ENCODE assay signal across 8 mouse cellular contexts in the genomic region with DNA sequence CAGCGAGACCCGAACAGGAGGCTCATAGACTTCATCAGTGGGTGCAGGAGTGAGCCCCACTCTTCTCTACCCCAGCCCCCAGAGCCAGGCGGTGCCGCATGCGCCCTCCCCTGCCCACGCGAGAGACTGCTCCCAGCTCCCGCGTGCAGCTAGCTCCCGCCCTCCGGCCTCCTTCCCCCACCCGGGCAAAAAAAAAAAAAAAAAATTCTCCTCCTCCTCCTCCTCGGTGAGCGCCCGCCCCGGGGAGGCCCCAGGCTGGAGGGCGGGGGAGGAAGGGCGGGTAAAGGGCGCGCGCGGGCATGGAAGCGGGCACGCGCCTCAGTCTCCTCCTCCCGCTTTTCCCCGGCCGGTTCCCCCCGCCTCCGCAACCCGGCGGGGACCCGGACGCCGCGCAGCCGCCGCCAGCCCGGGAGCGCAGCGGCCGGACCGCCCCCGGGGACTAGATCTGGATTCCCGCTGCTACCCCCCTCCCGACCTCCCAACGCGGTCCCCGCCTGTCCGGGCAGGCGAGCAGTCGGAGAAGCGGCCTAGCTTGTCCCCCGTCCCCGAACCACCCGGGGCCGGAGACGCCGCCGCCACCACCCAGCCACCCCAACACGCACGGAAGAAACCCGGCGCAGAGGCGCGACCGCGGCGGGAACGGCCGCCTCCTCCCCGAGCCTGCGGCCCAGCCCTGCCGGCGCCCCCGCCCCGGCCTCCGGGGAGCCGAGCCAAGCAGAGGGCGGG. TPM values are rescaled to one million over a fixed set of nuclear protein-coding genes. Genes with fewer than 3 reads are reported as not detected.
DNase-seq lines count a peak whose midpoint lies in the region; ATAC-seq and TF ChIP-seq lines count a peak whose summit lies in the region.

No protein-coding gene starts in this region.

- peaks cover 6% of the 10 kb centered on the region for H3K27me3 ChIP-seq in G1E (ENCODE audit: insufficient read depth, low read length)

- peaks cover 59% of the 10 kb centered on the region for H3K4me1 ChIP-seq in G1E (ENCODE audit: insufficient read depth, low read depth, low read length)

- peak; percentile 59; the same call in 1 of the 2 replicates for ATAC-seq in G1E (ENCODE audit: extremely low read depth, insufficient number of reproducible peaks, low FRiP score, poor library complexity, severe bottlenecking)
- peak; percentile 20 to 49; a peak in 2 of 4 replicates for ATAC-seq in hematopoietic stem cell, adult 5-6 weeks (replicated peaks in 1 of 2; ENCODE audit: insufficient read depth in 1 of 2, low FRiP score in 2 of 2, low TSS enrichment in 1 of 2, low read depth in 1 of 2, poor library complexity in 2 of 2, severe bottlenecking in 2 of 2)

- TF ChIP-seq CTCF in G1E (IDR thresholded peaks at IDR 0.05; ENCODE audit: low read depth, low read length) = no peak

- DNase-seq in G1E (ENCODE audit: low spot score) = peak; percentile 78
- peak; percentile 86 for DNase-seq in cerebellum, adult 8-10 months
- DNase-seq in forelimb bud, embryonic 11.5 days (ENCODE audit: low read depth, low spot score) = peak; percentile 76
- DNase-seq in layer of hippocampus, postnatal 14 days (ENCODE audit: low spot score in 2 of 2) = peak; percentile 82 to 84
- peak; percentile 93 for DNase-seq in lung, postnatal 10 days
- DNase-seq in ovary, postnatal 14 days (ENCODE audit: low spot score) = peak; percentile 81
- peak; percentile 91 for DNase-seq in thymus, postnatal 0 days (ENCODE audit: low spot score)

- peaks cover 45% of the 10 kb centered on the region for H3K36me3 ChIP-seq in G1E (replicated peaks)

- no peaks in the 10 kb centered on the region for H3K9me3 ChIP-seq in G1E (replicated peaks)

- H3K4me3 ChIP-seq in G1E (ENCODE audit: low read depth, low read length) = peak overlapping the region; percentile 89

RNA-seq across cellular contexts. Expression of a gene that starts 2.8 kb away (rescaled TPM):
- 69.7 and 74.7 TPM in 2 replicates for total RNA-seq in G1E (2014; fragmentation: Nextera tagmentation)
- total RNA-seq in G1E (2017) = 133 and 151 TPM in 2 replicates
- 179 and 180 TPM in 2 replicates for polyA plus RNA-seq in G1E (2012)
- total RNA-seq in hematopoietic stem cell, adult 5-6 weeks (2017) = 166 and 196 TPM in 2 replicates
- 100 to 1,000 TPM; 120 to 121 TPM for total RNA-seq in layer of hippocampus, postnatal 14 days (2021)
- 95.2 and 96.8 TPM in 2 replicates for polyA plus RNA-seq in thymus, postnatal 0 days (2015; fragmentation: Nextera tagmentation; extraction: Ambion mirVana)

RNA-seq across cellular contexts. Expression of a gene that starts 20.3 kb away (rescaled TPM):
- total RNA-seq in G1E (2014; fragmentation: Nextera tagmentation) (24.4 and 29.9 TPM in 2 replicates), G1E (2017) (24.0 and 24.7 TPM in 2 replicates)
- polyA plus RNA-seq in G1E (2012) = 60.0 and 65.2 TPM in 2 replicates
- total RNA-seq in hematopoietic stem cell, adult 5-6 weeks (2017) = 24.4 and 26.5 TPM in 2 replicates
- total RNA-seq in layer of hippocampus, postnatal 14 days (2021) = 100 to 1,000 TPM; 152 to 160 TPM
- polyA plus RNA-seq in thymus, postnatal 0 days (2015; fragmentation: Nextera tagmentation; extraction: Ambion mirVana) = 13.1 and 15.4 TPM in 2 replicates

RNA-seq across cellular contexts. Expression of a gene that starts 32.0 kb away (rescaled TPM):
- total RNA-seq in G1E (2014; fragmentation: Nextera tagmentation) (17.9 and 24.4 TPM in 2 replicates), G1E (2017) (30.3 and 32.4 TPM in 2 replicates)
- 27.2 and 27.6 TPM in 2 replicates for polyA plus RNA-seq in G1E (2012)
- 23.1 and 32.1 TPM in 2 replicates for total RNA-seq in hematopoietic stem cell, adult 5-6 weeks (2017)
- 10 to 100 TPM; 59.3 to 60.6 TPM for total RNA-seq in layer of hippocampus, postnatal 14 days (2021)
- 41.1 and 45.1 TPM in 2 replicates for polyA plus RNA-seq in thymus, postnatal 0 days (2015; fragmentation: Nextera tagmentation; extraction: Ambion mirVana)

RNA-seq across cellular contexts. Expression of a gene that starts 48.2 kb away (rescaled TPM):
- total RNA-seq in G1E (2014; fragmentation: Nextera tagmentation) (not detected in 2 replicates), G1E (2017) (0.05 TPM in 1 of 2 replicates, not detected in the other)
- not detected in 2 replicates for polyA plus RNA-seq in G1E (2012)
- total RNA-seq in hematopoietic stem cell, adult 5-6 weeks (2017) = 1.3 TPM in 1 of 2 replicates, not detected in the other
- under 1 TPM; 0.86 to 0.88 TPM for total RNA-seq in layer of hippocampus, postnatal 14 days (2021)
- polyA plus RNA-seq in thymus, postnatal 0 days (2015; fragmentation: Nextera tagmentation; extraction: Ambion mirVana) = 0.07 TPM in 1 of 2 replicates, not detected in the other

RNA-seq across cellular contexts. Expression of a gene that starts 49.3 kb away (rescaled TPM):
- total RNA-seq in G1E (2014; fragmentation: Nextera tagmentation) (5.9 and 596 TPM in 2 replicates), G1E (2017) (1.1 and 1.5 TPM in 2 replicates)
- polyA plus RNA-seq in G1E (2012) = 2.3 and 2.9 TPM in 2 replicates
- total RNA-seq in hematopoietic stem cell, adult 5-6 weeks (2017) = 3.7 and 9.8 TPM in 2 replicates
- under 1 TPM; 0.50 to 0.60 TPM for total RNA-seq in layer of hippocampus, postnatal 14 days (2021)
- 0.48 and 0.53 TPM in 2 replicates for polyA plus RNA-seq in thymus, postnatal 0 days (2015; fragmentation: Nextera tagmentation; extraction: Ambion mirVana)

Comparison
In these comparisons a context has a peak if more than half of its experiments do, and no peak if none do; other contexts are left out.
1. Peak in every context shown above with its lines: DNase-seq, ATAC-seq and H3K4me3 ChIP-seq.